Mouse (Mus musculus): Measurements from ENCODE around the gene Zfp462. TPM values are rescaled to one million over a fixed set of nuclear protein-coding genes. Genes with fewer than 3 reads are reported as not detected.
A peak's percentile ranks its signal among the peaks of the same experiment; 100 is the strongest.

Gene Zfp462
- total and polyA plus RNA-seq, 3 experiments: 5.0 to 7.6 (median 7.5) TPM

- DNase-seq: no peak
- Histone ChIP-seq H3K9ac (ENCODE audit: low read depth, low read length) (no peak overlapping the region), H3K79me2 (replicated peaks; ENCODE audit: control insufficient read depth, insufficient read depth, low read length) (no peaks in the 10 kb centered on the region)
Observed at GRCm38 (mm10) chr4:55124126-55124525, 179.3 kb downstream of the Zfp462 start.

GRCm38 (mm10) chr4:55125048-55125737, 180.3 kb downstream of the Zfp462 start:
- H3K27me3 ChIP-seq (ENCODE audit: control insufficient read depth, insufficient read depth, low read length): no peaks in the 10 kb centered on the region
- TF ChIP-seq CTCF (IDR thresholded peaks at IDR 0.05) (no peak), EP300 (IDR thresholded peaks at IDR 0.05; ENCODE audit: insufficient read depth, low read depth, low read length) (no peak), POLR2A (IDR thresholded peaks at IDR 0.05; ENCODE audit: insufficient read depth, low read depth, low read length) (no peak)
- intact Hi-C loops (cut with DNase I): no loop called here
- no peaks in the 10 kb centered on the region for H3K79me2 ChIP-seq (replicated peaks; ENCODE audit: control insufficient read depth, insufficient read depth, low read length)
- no peak overlapping the region for H3K9ac ChIP-seq (ENCODE audit: low read depth, low read length)
- H3K27ac ChIP-seq: no peak overlapping the region
- no peak overlapping the region for H3K4me3 ChIP-seq
- 11% methylated on average over 11 of the region's 11 CpGs for WGBS
- no peaks in the 10 kb centered on the region for H3K36me3 ChIP-seq (ENCODE audit: control insufficient read depth, insufficient read depth, low read length)
- peaks cover 5% of the 10 kb centered on the region for H3K4me1 ChIP-seq (ENCODE audit: control insufficient read depth, insufficient read depth, low read length)
- DNase-seq: peak; percentile 25 to 29

More at GRCm38 (mm10) chr4:55124126-55124525, 179.3 kb downstream of the Zfp462 start:
- Histone ChIP-seq H3K4me1 (ENCODE audit: control insufficient read depth, insufficient read depth, low read length) (peaks cover 5% of the 10 kb centered on the region), H3K27ac (no peak overlapping the region), H3K36me3 (ENCODE audit: control insufficient read depth, insufficient read depth, low read length) (no peaks in the 10 kb centered on the region), H3K27me3 (ENCODE audit: control insufficient read depth, insufficient read depth, low read length) (no peaks in the 10 kb centered on the region), H3K4me3 (no peak overlapping the region)
- intact Hi-C loops (cut with DNase I): no loop called here
- WGBS: 94% methylated on average over 3 of the region's 3 CpGs
- TF ChIP-seq EP300 (IDR thresholded peaks at IDR 0.05; ENCODE audit: insufficient read depth, low read depth, low read length) (no peak), POLR2A (IDR thresholded peaks at IDR 0.05; ENCODE audit: insufficient read depth, low read depth, low read length) (no peak), CTCF (IDR thresholded peaks at IDR 0.05) (no peak)

- WGBS: 18% methylated on average over 4 of the region's 4 CpGs
- Histone ChIP-seq H3K4me3 (no peak overlapping the region), H3K79me2 (replicated peaks; ENCODE audit: control insufficient read depth, insufficient read depth, low read length) (no peaks in the 10 kb centered on the region), H3K27me3 (ENCODE audit: control insufficient read depth, insufficient read depth, low read length) (no peaks in the 10 kb centered on the region), H3K4me1 (ENCODE audit: control insufficient read depth, insufficient read depth, low read length) (peaks cover 5% of the 10 kb centered on the region), H3K36me3 (ENCODE audit: control insufficient read depth, insufficient read depth, low read length) (no peaks in the 10 kb centered on the region), H3K27ac (no peak overlapping the region), H3K9ac (ENCODE audit: low read depth, low read length) (no peak overlapping the region)
- TF ChIP-seq EP300 (IDR thresholded peaks at IDR 0.05; ENCODE audit: insufficient read depth, low read depth, low read length) (no peak), CTCF (IDR thresholded peaks at IDR 0.05) (no peak), POLR2A (IDR thresholded peaks at IDR 0.05; ENCODE audit: insufficient read depth, low read depth, low read length) (no peak)
- no peak for DNase-seq
- intact Hi-C loops (cut with DNase I): no loop called here
Observed at GRCm38 (mm10) chr4:55125738-55126054, 180.8 kb downstream of the Zfp462 start.

GRCm38 (mm10) chr4:55127228-55127901, 182.5 kb downstream of the Zfp462 start:
- Histone ChIP-seq H3K27me3 (ENCODE audit: control insufficient read depth, insufficient read depth, low read length) (no peaks in the 10 kb centered on the region), H3K4me3 (no peak overlapping the region), H3K79me2 (replicated peaks; ENCODE audit: control insufficient read depth, insufficient read depth, low read length) (no peaks in the 10 kb centered on the region), H3K36me3 (ENCODE audit: control insufficient read depth, insufficient read depth, low read length) (no peaks in the 10 kb centered on the region), H3K4me1 (ENCODE audit: control insufficient read depth, insufficient read depth, low read length) (peaks cover 5% of the 10 kb centered on the region), H3K27ac (no peak overlapping the region), H3K9ac (ENCODE audit: low read depth, low read length) (no peak overlapping the region)
- intact Hi-C loops (cut with DNase I): no loop called here
- 87% methylated on average over 9 of the region's 9 CpGs for WGBS
- no peak for TF ChIP-seq CTCF (IDR thresholded peaks at IDR 0.05)
- TF ChIP-seq POLR2A (IDR thresholded peaks at IDR 0.05; ENCODE audit: insufficient read depth, low read depth, low read length): no peak
- TF ChIP-seq EP300 (IDR thresholded peaks at IDR 0.05; ENCODE audit: insufficient read depth, low read depth, low read length): no peak
- DNase-seq: no peak

GRCm38 (mm10) chr4:55128088-55128835, 183.4 kb downstream of the Zfp462 start:
- WGBS: 88% methylated on average over 13 of the region's 13 CpGs
- intact Hi-C loops (cut with DNase I): no loop called here
- no peak for TF ChIP-seq CTCF (IDR thresholded peaks at IDR 0.05)
- no peak for TF ChIP-seq EP300 (IDR thresholded peaks at IDR 0.05; ENCODE audit: insufficient read depth, low read depth, low read length)
- no peak for TF ChIP-seq POLR2A (IDR thresholded peaks at IDR 0.05; ENCODE audit: insufficient read depth, low read depth, low read length)

More at GRCm38 (mm10) chr4:55128088-55128835, 183.4 kb downstream of the Zfp462 start:
- H3K27ac ChIP-seq: no peak overlapping the region
- DNase-seq: no peak
- H3K36me3 ChIP-seq (ENCODE audit: control insufficient read depth, insufficient read depth, low read length): no peaks in the 10 kb centered on the region
- H3K9ac ChIP-seq (ENCODE audit: low read depth, low read length): no peak overlapping the region
- peaks cover 5% of the 10 kb centered on the region for H3K4me1 ChIP-seq (ENCODE audit: control insufficient read depth, insufficient read depth, low read length)
- no peaks in the 10 kb centered on the region for H3K27me3 ChIP-seq (ENCODE audit: control insufficient read depth, insufficient read depth, low read length)
- no peaks in the 10 kb centered on the region for H3K79me2 ChIP-seq (replicated peaks; ENCODE audit: control insufficient read depth, insufficient read depth, low read length)
- no peak overlapping the region for H3K4me3 ChIP-seq
